Mouse (Mus musculus) MEL (cell line): ENCODE data around the gene Filip1l. TPM values are rescaled to one million over a fixed set of nuclear protein-coding genes. Genes with fewer than 3 reads are reported as not detected.
A peak's percentile ranks its signal among the peaks of the same experiment; 100 is the strongest.

Experiments
- DNase-seq: peaks from one replicate; pipeline ENCODE4 v3.0.0; 2011; ENCODE audit warnings: low read depth, low spot score
- H3K27ac ChIP-seq: 2 replicates; pipeline ENCODE4 v1.5.1; 2012; ENCODE audit warnings: low read depth, mild to moderate bottlenecking, control low read depth, low read length, moderate library complexity; ENCODE audit not compliant: control insufficient read depth
- H3K27me3 ChIP-seq, 2 experiments: fragments of 150-350 bp in 1 of 2; sonication (generic) in 1 of 2; 2 replicates each; pipeline ENCODE4 v1.6.1; 2012; ENCODE audit warnings: low read length in 2 of 2, mild to moderate bottlenecking in 2 of 2, improper control_type of control experiment in 1 of 2, moderate library complexity in 1 of 2; ENCODE audit not compliant: insufficient read depth in 2 of 2, control insufficient read depth in 1 of 2
- H3K36me3 ChIP-seq, 2 experiments: 2 replicates each; pipeline ENCODE4 v1.6.1; 2012 to 2014; ENCODE audit warnings: low read length in 2 of 2, improper control_type of control experiment in 1 of 2, inconsistent platforms in 1 of 2, mild to moderate bottlenecking in 1 of 2; ENCODE audit not compliant: insufficient read depth in 2 of 2, control insufficient read depth in 1 of 2
- H3K4me1 ChIP-seq, 2 experiments: fragments of 150-350 bp in 1 of 2; sonication (generic) in 1 of 2; 2 replicates each; pipeline ENCODE4 v1.6.1; 2012; ENCODE audit warnings: low read length in 2 of 2, improper control_type of control experiment in 1 of 2, mild to moderate bottlenecking in 1 of 2; ENCODE audit not compliant: insufficient read depth in 2 of 2, control insufficient read depth in 1 of 2
- H3K4me3 ChIP-seq, 2 experiments: fragments of 150-350 bp in 1 of 2; sonication (generic) in 1 of 2; 2 replicates each; pipeline ENCODE4 v1.5.1; 2012; ENCODE audit warnings: low read depth in 2 of 2, low read length in 2 of 2, mild to moderate bottlenecking in 2 of 2, moderate library complexity in 2 of 2, control low read depth in 1 of 2, improper control_type of control experiment in 1 of 2; ENCODE audit not compliant: control insufficient read depth in 1 of 2, insufficient read depth in 1 of 2
- H3K79me2 ChIP-seq: 2 replicates; pipeline ENCODE4 v1.6.1; 2012; ENCODE audit warnings: mild to moderate bottlenecking, low read length, moderate library complexity; ENCODE audit not compliant: control insufficient read depth, poor library complexity, insufficient read depth
- H3K9ac ChIP-seq: 2 replicates; pipeline ENCODE4 v1.6.1; 2012; ENCODE audit warnings: low read depth, mild to moderate bottlenecking, control low read depth, low read length, moderate library complexity; ENCODE audit not compliant: control insufficient read depth, poor library complexity, severe bottlenecking
- H3K9me3 ChIP-seq: fragments of 150-350 bp; sonication (generic); replicated peaks from 2 replicates; pipeline ENCODE4 v1.6.1; 2012; ENCODE audit warnings: mild to moderate bottlenecking, low read length, improper control_type of control experiment, moderate library complexity; ENCODE audit not compliant: insufficient read depth
- ELF1 ChIP-seq: IDR thresholded peaks from 2 replicates; pipeline ENCODE4 v1.6.1; 2014; ENCODE audit warnings: low read depth, mild to moderate bottlenecking, inconsistent platforms, low read length, improper control_type of control experiment, moderate library complexity
- EP300 ChIP-seq, 2 experiments: IDR thresholded peaks; 2 replicates each; pipeline ENCODE4 v1.6.1; 2011; ENCODE audit warnings: improper control_type of control experiment in 2 of 2, low read length in 2 of 2, low read depth in 1 of 2, mild to moderate bottlenecking in 1 of 2
- GABPA ChIP-seq: IDR thresholded peaks from 2 replicates; pipeline ENCODE4 v1.6.1; 2012; ENCODE audit warnings: low read depth, mild to moderate bottlenecking, inconsistent platforms, low read length, improper control_type of control experiment, moderate library complexity
- GATA1 ChIP-seq: IDR thresholded peaks from 2 replicates; pipeline ENCODE4 v1.6.1; 2011; ENCODE audit warnings: low read depth, low read length, improper control_type of control experiment
- JUND ChIP-seq: IDR thresholded peaks from 2 replicates; pipeline ENCODE4 v1.6.1; 2011; ENCODE audit warnings: low read depth, mild to moderate bottlenecking, improper control_type of control experiment, low read length
- MAX ChIP-seq: IDR thresholded peaks from 2 replicates; pipeline ENCODE4 v1.6.1; 2011; ENCODE audit warnings: low read length, improper control_type of control experiment
- MAZ ChIP-seq: IDR thresholded peaks from 2 replicates; pipeline ENCODE4 v1.6.1; 2012; ENCODE audit warnings: low read depth, mild to moderate bottlenecking, inconsistent platforms, low read length, improper control_type of control experiment
- MXI1 ChIP-seq: IDR thresholded peaks from 2 replicates; pipeline ENCODE4 v1.6.1; 2011; ENCODE audit warnings: mild to moderate bottlenecking, low read depth, low read length, improper control_type of control experiment
- POLR2AphosphoS2 ChIP-seq: IDR thresholded peaks from 2 replicates; pipeline ENCODE4 v1.6.1; 2011; ENCODE audit warnings: low read length, improper control_type of control experiment
- POLR2AphosphoS5 ChIP-seq: IDR thresholded peaks from 2 replicates; pipeline ENCODE4 v1.6.1; 2012; ENCODE audit warnings: low read depth, borderline replicate concordance, mild to moderate bottlenecking, inconsistent platforms, low read length, moderate library complexity, mixed read lengths
- RCOR1 ChIP-seq: IDR thresholded peaks from 2 replicates; pipeline ENCODE4 v1.6.1; 2012; ENCODE audit warnings: low read depth, mild to moderate bottlenecking, inconsistent platforms, low read length, improper control_type of control experiment
- TAL1 ChIP-seq: IDR thresholded peaks from 2 replicates; pipeline ENCODE4 v1.6.1; 2012; ENCODE audit warnings: mild to moderate bottlenecking, inconsistent platforms, low read length, moderate library complexity, mixed read lengths
- UBTF ChIP-seq: IDR thresholded peaks from 2 replicates; pipeline ENCODE4 v1.6.1; 2012; ENCODE audit warnings: low read depth, mild to moderate bottlenecking, inconsistent platforms, low read length, improper control_type of control experiment, moderate library complexity, borderline replicate concordance; ENCODE audit not compliant: insufficient read depth
- USF2 ChIP-seq, 2 experiments: IDR thresholded peaks; 2 replicates each; pipeline ENCODE4 v1.6.1; 2011 to 2012; ENCODE audit warnings: improper control_type of control experiment in 2 of 2, low read length in 2 of 2, borderline replicate concordance in 1 of 2, inconsistent platforms in 1 of 2, low read depth in 1 of 2, mild to moderate bottlenecking in 1 of 2; ENCODE audit not compliant: insufficient read depth in 1 of 2
- ZC3H11A ChIP-seq: IDR thresholded peaks from 2 replicates; pipeline ENCODE4 v1.6.1; 2012; ENCODE audit warnings: low read depth, mild to moderate bottlenecking, inconsistent platforms, low read length, improper control_type of control experiment
- ZKSCAN1 ChIP-seq: IDR thresholded peaks from 2 replicates; pipeline ENCODE4 v1.6.1; 2012; ENCODE audit warnings: low read depth, mild to moderate bottlenecking, inconsistent platforms, low read length, improper control_type of control experiment, moderate library complexity
- ZMIZ1 ChIP-seq: IDR thresholded peaks from 2 replicates; pipeline ENCODE4 v1.6.1; 2012; ENCODE audit warnings: low read depth, mild to moderate bottlenecking, inconsistent platforms, low read length, improper control_type of control experiment, moderate library complexity
- ZNF384 ChIP-seq: IDR thresholded peaks from 2 replicates; pipeline ENCODE4 v1.6.1; 2012; ENCODE audit warnings: low read depth, mild to moderate bottlenecking, inconsistent platforms, low read length, improper control_type of control experiment
- polyA plus RNA-seq, 2 experiments: library from polyadenylated mRNA; stranded (reverse) in 1 of 2; unstranded in 1 of 2; fragments of >175 nt in 1 of 2; fragments of >200 nt in 1 of 2; gene quantifications; 2 replicates each; pipeline versions ENCODE4 v1.2.1 to v1.2.4; 2012; ENCODE audit warnings: low replicate concordance in 2 of 2, low read depth in 1 of 2; ENCODE audit not compliant: insufficient read length in 2 of 2, insufficient read depth in 1 of 2, missing spikeins in 1 of 2
- total RNA-seq: library from RNA; depleted of rRNA; stranded (reverse); fragments of 300-350 nt; gene quantifications from 2 replicates; pipeline ENCODE4 v1.2.3, GENCODE M21; 2012

Gene Filip1l
- total and polyA plus RNA-seq, 3 experiments = 0.27 to 1.8 TPM; not detected in 1

DNA sequence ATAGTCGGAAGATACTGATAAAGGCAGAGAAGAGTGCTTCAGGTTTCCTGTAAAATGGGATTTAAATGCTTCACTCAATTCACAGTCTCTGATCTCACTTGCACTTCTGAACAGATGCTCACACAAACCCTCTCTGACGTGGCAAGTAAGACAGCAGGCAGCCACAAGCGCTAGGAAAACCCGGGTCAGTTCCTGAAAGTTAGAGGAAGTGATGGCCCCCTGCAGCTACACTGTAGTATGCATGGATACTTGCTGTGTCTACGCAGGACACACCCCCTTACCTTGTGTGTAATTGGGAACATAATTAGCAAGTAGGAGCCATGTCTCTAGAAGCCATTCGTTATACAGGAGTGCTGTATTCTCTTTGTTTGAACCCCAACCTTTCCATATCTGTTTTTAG, 129.4 kb downstream of the Filip1l start:
- Histone ChIP-seq H3K27me3 (no peaks in the 10 kb centered on the region), H3K9ac (no peak overlapping the region)
- DNase-seq = peak; percentile 50

DNA sequence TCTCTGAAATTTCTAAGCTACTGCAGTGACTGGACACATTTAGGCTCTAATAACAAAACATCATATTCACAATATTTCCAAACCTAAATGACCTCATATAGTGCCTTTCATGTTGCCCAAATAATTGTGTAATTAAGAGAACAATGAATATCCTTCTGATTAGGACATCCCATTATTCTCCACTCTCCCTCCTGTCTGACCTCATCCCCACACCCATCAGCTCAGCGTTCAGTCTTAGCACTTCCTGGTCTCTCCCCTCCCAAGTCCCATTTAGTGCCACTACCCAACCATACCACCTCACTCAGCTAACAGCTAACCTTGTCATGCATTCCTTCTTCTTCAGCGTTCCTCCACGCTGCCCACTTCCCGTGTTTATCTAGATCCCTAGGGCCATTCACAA, 130.0 kb downstream of the Filip1l start:
- Histone ChIP-seq H3K4me1 (peaks cover 19 to 35% of the 10 kb centered on the region in 2 experiments), H3K27ac (peak overlapping the region; percentile 53)

More for the DNA sequence above, 129.4 kb downstream of the Filip1l start:
- no peaks in the 10 kb centered on the region for H3K9me3 ChIP-seq
- peaks cover 19 to 35% of the 10 kb centered on the region in 2 experiments for H3K4me1 ChIP-seq
- H3K79me2 ChIP-seq = peaks cover 2% of the 10 kb centered on the region; the same call in 1 of the 2 replicates
- peaks cover 0 to 38% of the 10 kb centered on the region in 2 experiments; a peak in 2 of 4 replicates for H3K36me3 ChIP-seq
- TF ChIP-seq POLR2AphosphoS5 = no peak
- TF ChIP-seq GABPA = no peak
- no peak for TF ChIP-seq ELF1
- no peak for TF ChIP-seq ZC3H11A
- no peak for TF ChIP-seq TAL1
- no peak for TF ChIP-seq JUND
- no peak for TF ChIP-seq ZMIZ1
- TF ChIP-seq ZNF384 = no peak
- TF ChIP-seq EP300 (IDR thresholded peaks at IDR 0.05; ENCODE audit: low read depth in 1 of 2, low read length in 2 of 2) = no peak
- no peak for TF ChIP-seq USF2 (IDR thresholded peaks at IDR 0.05; ENCODE audit: borderline replicate concordance in 1 of 2, insufficient read depth in 1 of 2, low read depth in 1 of 2, low read length in 2 of 2)
- TF ChIP-seq RCOR1 = no peak
- no peak for TF ChIP-seq ZKSCAN1
- TF ChIP-seq MAX = no peak
- TF ChIP-seq, all 39 proteins: peak for 0
- H3K4me3 ChIP-seq = no peak overlapping the region
- H3K27ac ChIP-seq = no peak overlapping the region

More for the DNA sequence above, 130.0 kb downstream of the Filip1l start:
- H3K4me3 ChIP-seq = no peak overlapping the region
- no peak for TF ChIP-seq UBTF
- TF ChIP-seq POLR2AphosphoS2 = no peak
- TF ChIP-seq TAL1 = no peak
- TF ChIP-seq MAZ = no peak
- TF ChIP-seq MXI1 = no peak
- TF ChIP-seq GATA1 = no peak
- TF ChIP-seq, all 39 proteins: peak for 0
- H3K27me3 ChIP-seq = no peaks in the 10 kb centered on the region
- no peak for DNase-seq
- H3K9me3 ChIP-seq = no peaks in the 10 kb centered on the region
- H3K9ac ChIP-seq = no peak overlapping the region
- H3K79me2 ChIP-seq = peaks cover 2% of the 10 kb centered on the region; the same call in 1 of the 2 replicates
- H3K36me3 ChIP-seq = peaks cover 0 to 38% of the 10 kb centered on the region in 2 experiments; a peak in 2 of 4 replicates
